ENCODE assay signal across 28 mouse cellular contexts in genomic region chr11:35756411-35757303, GRCm38 (mm10). TPM values are rescaled to one million over a fixed set of nuclear protein-coding genes. Genes with fewer than 3 reads are reported as not detected.
DNase-seq lines count a peak whose midpoint lies in the region; ATAC-seq lines count a peak whose summit lies in the region.
"Had no signal": no experiment of that assay in that cellular context is flagged by ENCODE, and none has a peak within 500 bp of the region (broad histone marks: within the 10 kb centered on the region; RNA-seq: fewer than 3 reads in every experiment).

No protein-coding gene starts in this region.

- WGBS in lung, embryonic 15.5 days: 59% methylated on average over 11 of the region's 11 CpGs
- WGBS in midbrain, embryonic 16.5 days: 85% methylated on average over 11 of the region's 11 CpGs

- H3K27ac ChIP-seq in lung, embryonic 15.5 days: no peak overlapping the region
- no peak overlapping the region for H3K27ac ChIP-seq in midbrain, embryonic 16.5 days (ENCODE audit: low read length)
- H3K27ac ChIP-seq: embryonic facial prominence, embryonic 10.5 days; forebrain, embryonic 10.5 days; heart, adult 2 months; heart, embryonic 13.5 days; hindbrain, embryonic 13.5 days; limb, embryonic 13.5 days; liver, embryonic 13.5 days; neural tube, embryonic 12.5 days had no signal

- peak; percentile 72 for DNase-seq in heart, adult 11 months
- no peak for DNase-seq in heart, postnatal 10 days
- no peak for DNase-seq in lung, postnatal 36 days
- DNase-seq in adrenal gland, postnatal 10 days: peak; percentile 47
- peak; percentile 27 for DNase-seq in telencephalon, adult 2 months (ENCODE audit: low read depth, low spot score)
- DNase-seq: cerebellum, adult 9-11 months; gastrocnemius, postnatal 25 days; heart, adult 2 months; kidney, adult 2 months; kidney, postnatal 14 days; layer of hippocampus, adult 9-11 months; liver, embryonic 13.5 days; midbrain, embryonic 14.5 days; right cerebral cortex, postnatal 14 days; thymus, postnatal 14 days had no signal

- ATAC-seq in lung, embryonic 15.5 days (ENCODE audit: borderline replicate concordance, extremely low read depth, low FRiP score, low TSS enrichment): peak; percentile 74; the same call in 1 of the 2 replicates
- ATAC-seq in midbrain, embryonic 16.5 days: no peak
- ATAC-seq: forebrain, embryonic 16.5 days had no signal

- no peak overlapping the region for H3K4me3 ChIP-seq in lung, embryonic 15.5 days
- no peak overlapping the region for H3K4me3 ChIP-seq in midbrain, embryonic 16.5 days (ENCODE audit: low read depth, low read length)
- H3K4me3 ChIP-seq: embryonic facial prominence, embryonic 10.5 days; forebrain, embryonic 10.5 days; heart, adult 2 months; heart, embryonic 13.5 days; hindbrain, embryonic 13.5 days; limb, embryonic 13.5 days; liver, embryonic 13.5 days; neural tube, embryonic 12.5 days had no signal

- intact Hi-C loops in heart, postnatal 10 days (cut with DNase I): no loop called here

- H3K4me1 ChIP-seq in lung, embryonic 15.5 days: peaks cover 15% of the 10 kb centered on the region; the same call in 1 of the 2 replicates
- H3K4me1 ChIP-seq in midbrain, embryonic 16.5 days (ENCODE audit: control insufficient read depth, insufficient read depth, low read length): no peaks in the 10 kb centered on the region
- H3K4me1 ChIP-seq: embryonic facial prominence, embryonic 10.5 days; heart, embryonic 13.5 days; hindbrain, embryonic 13.5 days; liver, embryonic 13.5 days; neural tube, embryonic 12.5 days had no signal

- H3K9me3 ChIP-seq in lung, embryonic 15.5 days: no peaks in the 10 kb centered on the region
- H3K9me3 ChIP-seq in midbrain, embryonic 16.5 days (replicated peaks; ENCODE audit: control insufficient read depth, low read length, poor library complexity, severe bottlenecking): no peaks in the 10 kb centered on the region
- H3K9me3 ChIP-seq: embryonic facial prominence, embryonic 10.5 days; forebrain, embryonic 10.5 days; heart, embryonic 13.5 days; hindbrain, embryonic 13.5 days; limb, embryonic 13.5 days; liver, embryonic 13.5 days; neural tube, embryonic 12.5 days had no signal

- no peaks in the 10 kb centered on the region for H3K27me3 ChIP-seq in lung, embryonic 15.5 days
- H3K27me3 ChIP-seq in midbrain, embryonic 16.5 days (ENCODE audit: control insufficient read depth, insufficient read depth, low read depth, low read length): no peaks in the 10 kb centered on the region
- H3K27me3 ChIP-seq: heart, embryonic 13.5 days; hindbrain, embryonic 13.5 days; limb, embryonic 13.5 days; liver, embryonic 13.5 days; neural tube, embryonic 12.5 days; Patski had no signal

- no peak overlapping the region for H3K9ac ChIP-seq in lung, embryonic 15.5 days
- no peak overlapping the region for H3K9ac ChIP-seq in midbrain, embryonic 16.5 days (ENCODE audit: low read depth, low read length)
- H3K9ac ChIP-seq: heart, embryonic 13.5 days; hindbrain, embryonic 13.5 days; limb, embryonic 13.5 days; liver, embryonic 13.5 days; neural tube, embryonic 12.5 days had no signal

- H3K4me2 ChIP-seq in lung, embryonic 15.5 days: no peak overlapping the region
- no peak overlapping the region for H3K4me2 ChIP-seq in midbrain, embryonic 16.5 days (ENCODE audit: low read length)
- H3K4me2 ChIP-seq: heart, embryonic 13.5 days; hindbrain, embryonic 13.5 days; limb, embryonic 13.5 days; liver, embryonic 13.5 days; neural tube, embryonic 12.5 days had no signal

- no peaks in the 10 kb centered on the region for H3K36me3 ChIP-seq in lung, embryonic 15.5 days
- no peaks in the 10 kb centered on the region for H3K36me3 ChIP-seq in midbrain, embryonic 16.5 days (ENCODE audit: control insufficient read depth, insufficient read depth, low read length)
- H3K36me3 ChIP-seq: embryonic facial prominence, embryonic 10.5 days; forebrain, embryonic 10.5 days; heart, embryonic 13.5 days; hindbrain, embryonic 13.5 days; limb, embryonic 13.5 days; liver, embryonic 13.5 days; neural tube, embryonic 12.5 days had no signal

RNA-seq across cellular contexts. Expression of gene Pank3, which starts 12.6 kb away (rescaled TPM):
- 10 to 100 TPM; 29.3 to 31.3 TPM for total RNA-seq in heart, postnatal 10 days (2021)
- polyA plus RNA-seq in lung, embryonic 15.5 days (2015; fragmentation: Nextera tagmentation; extraction: Ambion mirVana): 13.4 and 13.7 TPM in 2 replicates
- total RNA-seq in adrenal gland, postnatal 10 days (2021): 10 to 100 TPM; 50.6 to 50.7 TPM
- polyA plus RNA-seq in midbrain, embryonic 16.5 days (2015; fragmentation: Nextera tagmentation; extraction: Ambion mirVana): 20.5 and 22.4 TPM in 2 replicates

RNA-seq across cellular contexts. Expression of gene Fbll1, which starts 42.0 kb away (rescaled TPM):
- not detected for total RNA-seq in heart, postnatal 10 days (2021)
- polyA plus RNA-seq in lung, embryonic 15.5 days (2015; fragmentation: Nextera tagmentation; extraction: Ambion mirVana): 0.10 and 0.22 TPM in 2 replicates
- total RNA-seq in adrenal gland, postnatal 10 days (2021): 1 to 10 TPM; 1.2 to 2.4 TPM
- 18.9 and 20.5 TPM in 2 replicates for polyA plus RNA-seq in midbrain, embryonic 16.5 days (2015; fragmentation: Nextera tagmentation; extraction: Ambion mirVana)
- total RNA-seq: common myeloid progenitor, adult 5-6 weeks; gastrocnemius, postnatal 25 days; heart, adult 2 months; heart, postnatal 25 days; megakaryocyte-erythroid progenitor cell, adult 5-6 weeks had no signal
- polyA plus RNA-seq: heart, adult 2 months; heart, embryonic 13.5 days; limb, embryonic 13.5 days; liver, embryonic 13.5 days; Patski had no signal

Comparison
In these comparisons a context has a peak if more than half of its experiments do, and no peak if none do; other contexts are left out.
1. DNase-seq: peak in heart, adult 11 months (single experiment), adrenal gland, postnatal 10 days (single experiment) and telencephalon, adult 2 months (single experiment); none in heart, postnatal 10 days (0 of 2) and lung, postnatal 36 days (single experiment).